Mouse (Mus musculus) midbrain, embryonic 11.5 days (tissue): ENCODE measurements around the gene Tkt. TPM values are rescaled to one million over a fixed set of nuclear protein-coding genes. Genes with fewer than 3 reads are reported as not detected.
"Not testable (repeated sequence)": the region's sequence is repeated elsewhere in the genome, so short reads cannot be mapped to it uniquely, and the experiment has no call there.

ENCODE experiments used
- ATAC-seq: fragments of 200-750 bp; cut with Nextera tagmentation; 2 replicates; pipeline ENCODE4 v1.8.0; 2017; ENCODE audit warnings: moderate TSS enrichment, moderate library complexity; ENCODE audit not compliant: low FRiP score
- DNase-seq: peaks from one replicate; pipeline ENCODE4 v3.0.0; 2015; ENCODE audit warnings: low spot score; ENCODE audit errors: missing footprints
- H3K27ac ChIP-seq: fragments of 300-500 bp; sonication (generic); 2 replicates; pipeline ENCODE4 v1.5.1; 2014; ENCODE audit warnings: low read depth, low read length
- H3K27me3 ChIP-seq: fragments of 300-500 bp; sonication (generic); 2 replicates; pipeline ENCODE4 v1.6.1; 2014; ENCODE audit warnings: mild to moderate bottlenecking, low read length, moderate library complexity, mixed read lengths; ENCODE audit not compliant: control insufficient read depth, insufficient read depth
- H3K36me3 ChIP-seq: fragments of 300-500 bp; sonication (generic); 2 replicates; pipeline ENCODE4 v1.6.1; 2014; ENCODE audit warnings: mild to moderate bottlenecking, low read length, moderate library complexity, mixed read lengths; ENCODE audit not compliant: control insufficient read depth, insufficient read depth
- H3K4me1 ChIP-seq: fragments of 300-500 bp; sonication (generic); 2 replicates; pipeline ENCODE4 v1.6.1; 2014; ENCODE audit warnings: low read length; ENCODE audit not compliant: control insufficient read depth, insufficient read depth
- H3K4me2 ChIP-seq: fragments of 300-500 bp; sonication (generic); 2 replicates; pipeline ENCODE4 v1.6.1; 2014; ENCODE audit warnings: mild to moderate bottlenecking, moderate library complexity
- H3K4me3 ChIP-seq: fragments of 300-500 bp; sonication (generic); 2 replicates; pipeline ENCODE4 v1.5.1; 2014; ENCODE audit warnings: low read depth, low read length
- H3K9ac ChIP-seq: fragments of 300-500 bp; sonication (generic); 2 replicates; pipeline ENCODE4 v1.6.1; 2014; ENCODE audit warnings: low read length
- H3K9me3 ChIP-seq: fragments of 300-500 bp; sonication (generic); 2 replicates; pipeline ENCODE4 v1.6.1; 2016; ENCODE audit warnings: low read length; ENCODE audit not compliant: control insufficient read depth
- WGBS: fragments of 180-500 bp; shearing (Covaris S2); extraction: QIAGEN DNeasy Blood & Tissue Kit; methylation state at CpG from one replicate; pipeline ENCODE4 v1.1.7; 2014; 5-methylcytosine and 5-hydroxymethylcytosine counted together
- polyA plus RNA-seq: library from polyadenylated mRNA; unstranded; fragments of >200 nt; fragmentation: Nextera tagmentation; extraction: Ambion mirVana; gene quantifications from 2 replicates; pipeline ENCODE4 v1.2.1, GENCODE M21; 2014

Gene Tkt
- polyA plus RNA-seq, 1 experiment from 2014 or later, result 154 TPM

- H3K27me3 ChIP-seq, result no peaks in the 10 kb centered on the region
- H3K4me1 ChIP-seq, result no peaks in the 10 kb centered on the region
- H3K4me3 ChIP-seq, result no peak overlapping the region
- no peak for DNase-seq
- peaks cover 10% of the 10 kb centered on the region for H3K36me3 ChIP-seq
- WGBS, result 83% methylated on average over 7 of the region's 7 CpGs
- no peaks in the 10 kb centered on the region for H3K9me3 ChIP-seq
- H3K4me2 ChIP-seq, result no peak overlapping the region
- H3K27ac ChIP-seq, result no peak overlapping the region
- no peak overlapping the region for H3K9ac ChIP-seq
- ATAC-seq, result no peak
Observed at GRCm38 (mm10) chr14:30575791-30576190, 27.6 kb downstream of the Tkt start.

DNA sequence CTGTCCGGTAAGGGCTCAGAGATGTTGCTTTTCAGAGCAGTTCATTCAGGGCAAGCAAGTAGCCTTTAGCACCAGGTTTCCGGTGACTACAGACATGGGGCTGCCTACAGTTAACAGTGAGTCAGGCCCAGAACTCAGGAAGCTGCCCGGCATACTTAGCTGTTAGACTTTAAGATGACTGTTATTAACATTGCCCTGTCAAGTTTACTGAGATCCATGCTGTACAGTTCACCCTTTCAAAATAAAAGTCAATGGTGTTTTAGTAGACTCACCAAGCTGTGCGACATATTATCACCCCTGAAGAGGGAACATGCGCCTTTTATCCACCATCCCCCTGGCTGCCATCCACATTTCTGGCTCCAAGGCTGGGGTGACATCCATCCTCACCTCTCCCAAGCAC is 28.1 kb downstream of the Tkt start:
- ATAC-seq (no peak), DNase-seq (no peak)
- Histone ChIP-seq H3K27me3 (no peaks in the 10 kb centered on the region), H3K4me1 (no peaks in the 10 kb centered on the region), H3K4me3 (no peak overlapping the region), H3K4me2 (no peak overlapping the region), H3K9ac (no peak overlapping the region), H3K9me3 (no peaks in the 10 kb centered on the region), H3K36me3 (peaks cover 10% of the 10 kb centered on the region), H3K27ac (no peak overlapping the region)
- WGBS, result 76% methylated on average over 5 of the region's 5 CpGs

DNA sequence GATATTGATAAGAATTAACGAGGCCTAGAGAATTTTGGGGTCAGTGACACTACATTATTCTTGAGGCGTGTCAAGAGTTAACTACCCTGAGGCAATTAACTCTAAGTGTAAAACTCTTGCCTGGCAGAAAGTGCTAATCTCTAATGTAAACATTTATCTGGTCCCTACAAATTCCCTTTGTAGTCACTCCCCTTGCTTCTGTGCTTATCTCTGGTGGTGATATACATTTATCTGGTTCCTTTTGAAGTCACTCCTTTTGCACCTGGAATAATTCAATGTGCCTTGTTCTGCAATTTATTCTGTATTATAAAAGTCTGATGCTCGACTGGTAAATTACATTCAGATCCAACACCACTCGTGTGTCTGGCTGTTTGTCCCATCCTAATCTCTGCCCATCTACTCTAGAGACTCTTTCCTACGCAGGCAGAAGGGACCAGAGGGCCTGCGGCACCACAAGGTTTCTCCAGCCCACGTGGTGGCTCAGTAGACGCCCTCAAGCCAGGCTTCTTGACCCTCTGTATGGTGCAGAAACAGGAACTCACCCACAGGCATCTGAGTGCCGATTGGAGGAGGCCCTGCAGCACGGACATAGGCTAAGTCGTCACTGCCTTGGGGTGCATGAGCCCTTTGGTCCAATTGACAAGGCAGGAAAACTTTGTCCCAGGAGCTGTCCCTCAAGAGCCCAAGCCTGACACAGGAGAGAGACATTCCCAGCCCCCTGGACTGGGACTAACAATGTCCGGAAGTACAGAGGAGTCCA is 29.3 kb downstream of the Tkt start:
- not testable (repeated sequence) for H3K9ac ChIP-seq, H3K27ac ChIP-seq, H3K4me3 ChIP-seq, H3K36me3 ChIP-seq, H3K27me3 ChIP-seq, H3K4me1 ChIP-seq, ATAC-seq, H3K9me3 ChIP-seq, DNase-seq, H3K4me2 ChIP-seq
- 50% methylated on average over 10 of the region's 12 CpGs for WGBS

DNA sequence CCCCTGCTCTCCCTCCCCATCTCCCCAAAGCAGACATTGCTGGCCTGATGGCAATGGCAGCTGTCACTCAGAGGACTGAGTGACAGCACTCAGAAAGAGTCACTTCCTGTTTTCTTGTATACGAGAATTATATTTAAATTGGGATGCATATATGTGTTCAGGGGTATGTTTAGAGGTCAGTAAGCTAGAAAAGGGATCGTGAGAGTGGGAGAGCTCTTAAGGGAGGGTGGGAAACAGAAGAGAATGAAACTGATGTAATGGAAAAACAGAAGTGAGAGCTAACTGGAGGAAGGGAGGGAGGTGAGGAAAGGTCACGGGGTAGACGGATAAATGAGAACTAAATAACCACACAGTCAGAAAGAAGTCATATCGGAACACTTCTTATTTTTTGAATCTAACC is 31.0 kb downstream of the Tkt start:
- no peaks in the 10 kb centered on the region for H3K27me3 ChIP-seq
- ATAC-seq (no peak), DNase-seq (no peak)
- H3K4me1 ChIP-seq, result peaks cover under 1% of the 10 kb centered on the region; the same call in 1 of the 2 replicates
- H3K27ac ChIP-seq, result no peak overlapping the region
- no peaks in the 10 kb centered on the region for H3K36me3 ChIP-seq
- H3K9ac ChIP-seq, result no peak overlapping the region
- H3K9me3 ChIP-seq, result no peaks in the 10 kb centered on the region
- WGBS, result 79% methylated on average over 5 of the region's 5 CpGs
- no peak overlapping the region for H3K4me3 ChIP-seq
- no peak overlapping the region for H3K4me2 ChIP-seq

- no peak overlapping the region for H3K27ac ChIP-seq
- H3K9ac ChIP-seq, result no peak overlapping the region
- no peak overlapping the region for H3K4me2 ChIP-seq
- H3K36me3 ChIP-seq, result no peaks in the 10 kb centered on the region
- 19% methylated on average over 5 of the region's 5 CpGs for WGBS
- DNase-seq (no peak), ATAC-seq (no peak)
- H3K4me1 ChIP-seq, result peaks cover 8% of the 10 kb centered on the region; the same call in 1 of the 2 replicates
- H3K27me3 ChIP-seq, result no peaks in the 10 kb centered on the region
- no peak overlapping the region for H3K4me3 ChIP-seq
- no peaks in the 10 kb centered on the region for H3K9me3 ChIP-seq
Observed at GRCm38 (mm10) chr14:30579882-30580281, 31.7 kb downstream of the Tkt start.

- no peak overlapping the region for H3K4me2 ChIP-seq
- WGBS, result 62% methylated on average over 1 of the region's 1 CpGs
- no peaks in the 10 kb centered on the region for H3K36me3 ChIP-seq
- H3K4me1 ChIP-seq, result peaks cover 8% of the 10 kb centered on the region; the same call in 1 of the 2 replicates
- no peak overlapping the region for H3K9ac ChIP-seq
- DNase-seq (peak; percentile 84), ATAC-seq (no peak)
- H3K27me3 ChIP-seq, result no peaks in the 10 kb centered on the region
- H3K9me3 ChIP-seq, result no peaks in the 10 kb centered on the region
- no peak overlapping the region for H3K27ac ChIP-seq
- H3K4me3 ChIP-seq, result no peak overlapping the region
Observed at GRCm38 (mm10) chr14:30581238-30581637, 33.1 kb downstream of the Tkt start.

DNA sequence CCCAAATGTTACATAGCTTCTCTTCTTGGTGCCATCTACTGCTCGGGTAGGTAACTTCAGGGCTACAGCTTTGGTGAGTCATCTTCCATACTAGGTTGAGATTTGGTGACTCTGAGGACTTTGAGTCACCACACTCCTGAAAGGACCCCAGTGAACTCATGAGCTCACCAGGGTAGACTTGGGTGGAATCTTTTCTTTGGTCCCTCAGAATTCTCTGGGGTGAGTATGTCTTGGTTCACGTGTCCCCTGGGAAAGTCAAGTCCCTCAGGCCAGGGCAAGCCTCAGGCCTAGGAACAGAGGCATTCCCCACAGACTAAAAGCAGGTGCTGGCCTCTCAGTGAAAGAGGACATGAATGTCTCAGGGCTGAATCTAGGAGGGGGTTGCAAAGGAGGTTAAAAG is 35.9 kb downstream of the Tkt start:
- H3K4me2 ChIP-seq, result no peak overlapping the region
- 62% methylated on average over 2 of the region's 2 CpGs for WGBS
- ATAC-seq, result no peak
- peaks cover 8% of the 10 kb centered on the region; the same call in 1 of the 2 replicates for H3K4me1 ChIP-seq
- no peak overlapping the region for H3K27ac ChIP-seq
- no peak for DNase-seq
- H3K9me3 ChIP-seq, result no peaks in the 10 kb centered on the region
- H3K4me3 ChIP-seq, result no peak overlapping the region
- H3K9ac ChIP-seq, result no peak overlapping the region
- no peaks in the 10 kb centered on the region for H3K27me3 ChIP-seq
- H3K36me3 ChIP-seq, result no peaks in the 10 kb centered on the region

DNA sequence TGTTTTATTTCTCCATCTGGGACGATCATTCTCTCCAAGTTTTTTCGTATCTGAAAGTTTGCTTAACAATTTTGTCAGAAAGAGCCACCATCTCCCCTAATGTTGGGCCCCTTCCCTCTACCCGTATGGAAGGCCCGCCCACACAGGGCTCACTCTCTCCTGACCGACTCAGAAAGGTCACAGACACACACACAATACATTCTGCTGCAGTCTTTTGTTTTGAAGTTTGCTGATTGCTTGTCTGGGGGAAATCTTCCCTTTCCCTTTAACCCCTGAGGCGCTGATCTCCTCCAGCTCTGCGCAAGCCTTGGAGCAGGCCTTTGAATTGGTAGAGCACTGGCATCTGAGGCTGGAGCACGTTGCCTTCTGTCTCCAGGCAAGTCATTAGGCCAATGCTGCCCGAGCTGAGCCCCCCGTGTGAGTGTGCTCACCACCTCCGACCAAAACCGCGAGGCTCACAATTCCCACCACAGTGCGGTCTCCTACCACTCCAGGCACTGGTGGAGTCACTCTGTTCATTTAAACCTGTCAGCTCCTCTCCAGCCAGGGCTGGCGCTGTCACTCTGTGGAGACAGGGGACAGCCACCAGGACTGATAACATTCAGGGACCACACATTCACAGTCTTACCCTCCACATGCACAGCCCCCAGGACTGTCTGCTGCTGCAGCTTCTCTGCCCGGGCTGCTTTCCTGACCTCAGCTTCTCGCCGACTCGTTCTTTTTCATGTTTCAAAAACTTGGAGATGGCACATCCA is 36.5 kb downstream of the Tkt start:
- H3K27me3 ChIP-seq, result no peaks in the 10 kb centered on the region
- 0 out of 2 replicates have a peak overlapping the region, but pooled peaks have one; percentile 24 for H3K9ac ChIP-seq
- no peak overlapping the region for H3K4me3 ChIP-seq
- no peaks in the 10 kb centered on the region for H3K9me3 ChIP-seq
- H3K4me1 ChIP-seq, result peaks cover 8% of the 10 kb centered on the region; the same call in 1 of the 2 replicates
- no peak overlapping the region; the same call in 1 of the 2 replicates for H3K27ac ChIP-seq
- H3K36me3 ChIP-seq, result no peaks in the 10 kb centered on the region
- 50% methylated on average over 19 of the region's 19 CpGs for WGBS
- DNase-seq (no peak), ATAC-seq (peak; percentile 59; the same call in 1 of the 2 replicates)
- no peak overlapping the region for H3K4me2 ChIP-seq

DNA sequence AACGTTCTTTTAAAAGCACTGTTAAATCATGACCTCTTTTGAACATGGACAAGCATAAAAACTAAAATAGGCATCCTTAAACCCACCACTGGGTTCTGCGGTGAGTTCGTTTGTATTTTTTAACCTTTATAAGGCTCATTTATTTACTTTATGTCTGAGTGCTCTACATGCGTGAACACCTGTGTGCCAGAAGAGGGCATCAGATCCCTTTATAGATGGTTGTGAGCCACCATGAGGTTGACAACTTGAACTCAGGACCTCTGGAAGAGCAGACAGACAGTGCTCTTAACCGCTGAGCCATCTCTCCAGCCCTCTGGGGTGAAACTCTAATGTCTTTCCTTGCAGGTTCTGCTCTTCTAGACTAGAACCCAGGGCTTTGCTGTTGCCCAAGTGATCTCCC is 37.2 kb downstream of the Tkt start:
- Histone ChIP-seq H3K4me1 (peaks cover 8% of the 10 kb centered on the region; the same call in 1 of the 2 replicates), H3K9me3 (no peaks in the 10 kb centered on the region), H3K4me2 (no peak overlapping the region), H3K27me3 (no peaks in the 10 kb centered on the region), H3K4me3 (no peak overlapping the region), H3K27ac (no peak overlapping the region), H3K36me3 (no peaks in the 10 kb centered on the region), H3K9ac (no peak overlapping the region)
- 92% methylated on average over 5 of the region's 5 CpGs for WGBS
- ATAC-seq, result no peak
- no peak for DNase-seq
